8 mouse cellular contexts compared by ENCODE assay signal in genomic region chr13:21440503-21441206, GRCm38 (mm10). TPM values are rescaled to one million over a fixed set of nuclear protein-coding genes. Genes with fewer than 3 reads are reported as not detected.
A peak's percentile ranks its signal among the peaks of the same experiment; 100 is the strongest.
DNase-seq lines count a peak whose midpoint lies in the region; ATAC-seq and TF ChIP-seq lines count a peak whose summit lies in the region.

TSS of gene Pgbd1 (minus strand) at chr13:21441058.

- H3K4me1 ChIP-seq in E14TG2a.4 (replicated peaks; ENCODE audit: low read depth, low read length): peaks cover 13% of the 10 kb centered on the region
- H3K4me1 ChIP-seq in forebrain, embryonic 11.5 days (replicated peaks; ENCODE audit: control insufficient read depth, insufficient read depth, low read length): no peaks in the 10 kb centered on the region
- peaks cover 5% of the 10 kb centered on the region for H3K4me1 ChIP-seq in heart, embryonic 15.5 days (replicated peaks)
- H3K4me1 ChIP-seq in liver, embryonic 12.5 days: peaks cover 15% of the 10 kb centered on the region
- H3K4me1 ChIP-seq in stomach, embryonic 14.5 days (ENCODE audit: control insufficient read depth, insufficient read depth, low read length): 0 out of 2 replicates have a peak, but pooled peaks cover 3% of the 10 kb centered on the region

- under 1% methylated on average over 32 of the region's 32 CpGs for WGBS in forebrain, embryonic 11.5 days
- 1% methylated on average over 32 of the region's 32 CpGs for WGBS in heart, embryonic 15.5 days
- WGBS in liver, embryonic 12.5 days (ENCODE audit: insufficient replicate concordance): under 1% methylated on average over 32 of the region's 32 CpGs
- WGBS in stomach, embryonic 14.5 days: under 1% methylated on average over 32 of the region's 32 CpGs

- ATAC-seq in forebrain, embryonic 11.5 days (replicated peaks; ENCODE audit: low FRiP score): peak; percentile 93
- peak; percentile 89 for ATAC-seq in heart, embryonic 15.5 days (replicated peaks; ENCODE audit: insufficient number of reproducible peaks, insufficient read depth, low FRiP score, low read depth)
- ATAC-seq in liver, embryonic 12.5 days: peak; percentile 87
- ATAC-seq in stomach, embryonic 14.5 days (ENCODE audit: insufficient number of reproducible peaks, insufficient read depth, low FRiP score, low read depth): peak; percentile 89

- peaks cover 7% of the 10 kb centered on the region; the same call in 1 of the 2 replicates for H3K27me3 ChIP-seq in E14TG2a.4 (ENCODE audit: insufficient read depth, low read length)
- H3K27me3 ChIP-seq in forebrain, embryonic 11.5 days (ENCODE audit: control insufficient read depth, insufficient read depth, low read length): no peaks in the 10 kb centered on the region
- H3K27me3 ChIP-seq in heart, embryonic 15.5 days: no peaks in the 10 kb centered on the region
- no peaks in the 10 kb centered on the region for H3K27me3 ChIP-seq in liver, embryonic 12.5 days (replicated peaks)
- no peaks in the 10 kb centered on the region for H3K27me3 ChIP-seq in stomach, embryonic 14.5 days (ENCODE audit: control insufficient read depth, insufficient read depth, low read length)

- no peak for TF ChIP-seq CTCF in E14TG2a.4 (conservative IDR thresholded peaks at IDR 0.05; ENCODE audit: low read length)

- peak; percentile 72 for DNase-seq in c-Kit-positive CD71-positive TER-119-positive erythroid progenitor cells, embryonic 14.5 days (ENCODE audit: low spot score)
- DNase-seq in forebrain, embryonic 11.5 days (ENCODE audit: low spot score): peak; percentile 86
- peak; percentile 78 for DNase-seq in kidney, postnatal 10 days
- DNase-seq in naive thymus-derived CD4-positive, alpha-beta T cell, adult 2 months (ENCODE audit: low read depth): peak; percentile 66

- H3K4me2 ChIP-seq in forebrain, embryonic 11.5 days (ENCODE audit: low read depth, low read length, severe bottlenecking): peak within 1 kb of the TSS; percentile 66
- H3K4me2 ChIP-seq in heart, embryonic 15.5 days: peak within 1 kb of the TSS; percentile 69
- H3K4me2 ChIP-seq in liver, embryonic 12.5 days: peak within 1 kb of the TSS; percentile 81
- peak within 1 kb of the TSS; percentile 86 for H3K4me2 ChIP-seq in stomach, embryonic 14.5 days (replicated peaks; ENCODE audit: low read depth, low read length)

- H3K36me3 ChIP-seq in E14TG2a.4 (ENCODE audit: insufficient read depth, low read length): peaks cover 32% of the 10 kb centered on the region
- H3K36me3 ChIP-seq in forebrain, embryonic 11.5 days (ENCODE audit: control insufficient read depth, insufficient read depth, low read length): no peaks in the 10 kb centered on the region; the same call in 1 of the 2 replicates
- peaks cover 27% of the 10 kb centered on the region for H3K36me3 ChIP-seq in heart, embryonic 15.5 days
- peaks cover 30% of the 10 kb centered on the region for H3K36me3 ChIP-seq in liver, embryonic 12.5 days
- peaks cover 22% of the 10 kb centered on the region for H3K36me3 ChIP-seq in stomach, embryonic 14.5 days (ENCODE audit: control insufficient read depth, insufficient read depth, low read length)

- peak within 1 kb of the TSS; percentile 68 for H3K9ac ChIP-seq in forebrain, embryonic 11.5 days (ENCODE audit: low read length)
- peak within 1 kb of the TSS; percentile 64 for H3K9ac ChIP-seq in heart, embryonic 15.5 days
- peak within 1 kb of the TSS; percentile 78 for H3K9ac ChIP-seq in liver, embryonic 12.5 days
- peak within 1 kb of the TSS; percentile 52 for H3K9ac ChIP-seq in stomach, embryonic 14.5 days (replicated peaks; ENCODE audit: low read depth, low read length)

- H3K27ac ChIP-seq in forebrain, embryonic 11.5 days (ENCODE audit: low read depth, low read length): no peak within 1 kb of the TSS
- peak within 1 kb of the TSS; percentile 87 for H3K27ac ChIP-seq in heart, embryonic 15.5 days
- peak within 1 kb of the TSS; percentile 81 for H3K27ac ChIP-seq in liver, embryonic 12.5 days
- H3K27ac ChIP-seq in stomach, embryonic 14.5 days (ENCODE audit: low read length): peak within 1 kb of the TSS; percentile 78

- peak within 1 kb of the TSS; percentile 80 for H3K4me3 ChIP-seq in E14TG2a.4 (replicated peaks; ENCODE audit: low read length)
- peak within 1 kb of the TSS; percentile 43 for H3K4me3 ChIP-seq in forebrain, embryonic 11.5 days (ENCODE audit: low read depth, low read length)
- H3K4me3 ChIP-seq in heart, embryonic 15.5 days: peak within 1 kb of the TSS; percentile 54
- peak within 1 kb of the TSS; percentile 68 for H3K4me3 ChIP-seq in liver, embryonic 12.5 days
- peak within 1 kb of the TSS; percentile 51 for H3K4me3 ChIP-seq in stomach, embryonic 14.5 days (ENCODE audit: low read depth, low read length)

- H3K9me3 ChIP-seq in E14TG2a.4 (ENCODE audit: low read length): no peaks in the 10 kb centered on the region
- H3K9me3 ChIP-seq in forebrain, embryonic 11.5 days (ENCODE audit: control insufficient read depth, low read length): no peaks in the 10 kb centered on the region
- no peaks in the 10 kb centered on the region for H3K9me3 ChIP-seq in heart, embryonic 15.5 days (replicated peaks)
- H3K9me3 ChIP-seq in liver, embryonic 12.5 days (replicated peaks): no peaks in the 10 kb centered on the region
- H3K9me3 ChIP-seq in stomach, embryonic 14.5 days (ENCODE audit: control insufficient read depth, low read depth, low read length): no peaks in the 10 kb centered on the region

RNA-seq across cellular contexts. Expression of gene Pgbd1, which starts in this region (rescaled TPM):
- 6.9 and 8.3 TPM in 2 replicates for polyA plus RNA-seq in forebrain, embryonic 11.5 days (2014; fragmentation: Nextera tagmentation; extraction: Ambion mirVana)
- 2.9 and 3.3 TPM in 2 replicates for polyA plus RNA-seq in heart, embryonic 15.5 days (2015; fragmentation: Nextera tagmentation; extraction: Ambion mirVana)
- polyA plus RNA-seq in liver, embryonic 12.5 days (2016; fragmentation: Nextera tagmentation; extraction: Ambion mirVana): 1.6 and 2.1 TPM in 2 replicates
- 2.3 and 3.1 TPM in 2 replicates for polyA plus RNA-seq in stomach, embryonic 14.5 days (2014; fragmentation: Nextera tagmentation; extraction: Ambion mirVana)
